Mouse (Mus musculus) thymus, adult 2 months (tissue): ENCODE results near the gene Pi4k2a.

Source experiments
- CTCF ChIP-seq: fragments of 200-500 bp; IDR thresholded peaks from 2 replicates; pipeline ENCODE4 v1.5.1; 2012; ENCODE audit warnings: mild to moderate bottlenecking, control low read depth, low read length, moderate library complexity, borderline replicate concordance; ENCODE audit not compliant: control insufficient read depth, poor library complexity, insufficient read depth; ENCODE audit errors: extremely low read depth
- POLR2A ChIP-seq: fragments of 200-500 bp; IDR thresholded peaks from 2 replicates; pipeline ENCODE4 v1.6.1; 2012; ENCODE audit warnings: mild to moderate bottlenecking, low read length, control low read depth, moderate library complexity; ENCODE audit not compliant: control insufficient read depth, poor library complexity, insufficient read depth; ENCODE audit errors: extremely low read depth

DNA sequence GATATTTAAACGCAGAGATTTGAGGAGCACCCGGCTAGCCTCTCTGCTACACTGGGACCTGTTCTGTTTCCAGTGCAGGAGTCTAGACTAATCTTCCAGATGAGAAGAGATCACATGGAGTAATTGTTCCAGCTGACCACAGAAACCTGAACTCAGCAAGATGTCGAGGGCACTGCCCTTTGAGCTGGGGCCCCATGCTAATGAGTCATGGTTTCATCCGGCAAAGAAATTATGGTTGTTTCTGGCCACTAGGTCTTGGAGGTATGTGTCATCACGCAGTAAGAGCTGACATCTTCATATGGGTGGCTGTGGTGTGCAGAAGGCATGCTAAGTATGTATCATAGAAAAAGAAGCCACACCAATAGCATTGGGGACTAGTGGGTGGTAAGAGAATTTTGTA is 10.3 kb upstream of the Pi4k2a start:
- TF ChIP-seq CTCF: no peak
- TF ChIP-seq POLR2A: no peak
